Mouse (Mus musculus): ENCODE data around the gene Sprr2j-ps. TPM values are rescaled to one million over a fixed set of nuclear protein-coding genes. Genes with fewer than 3 reads are reported as not detected.

The Sprr2j-ps gene
- total RNA-seq, 1 experiment = not detected

DNA sequence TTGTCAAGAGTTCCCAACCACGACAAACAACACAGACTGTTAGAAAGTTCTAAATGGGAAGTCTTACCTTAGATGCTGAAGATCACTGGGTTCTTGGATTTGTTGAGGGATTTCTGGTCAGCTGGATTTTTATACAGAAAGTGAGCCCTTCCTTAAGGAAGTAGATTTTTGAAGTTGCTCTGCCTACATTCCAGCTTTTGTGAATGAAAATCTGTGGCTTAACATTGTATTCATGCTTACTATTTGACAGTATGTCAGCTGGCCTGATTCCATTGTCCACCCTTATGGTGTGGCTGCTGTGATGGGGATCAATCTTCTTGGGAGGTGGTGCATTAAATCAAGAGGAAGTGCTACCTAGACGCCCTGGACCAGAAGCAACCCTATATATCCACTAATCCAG, 40.7 kb downstream of the Sprr2j-ps start, which contains the start of gene Sprr3:
Gene Sprr3 (minus strand): TSS at position 101 of the 400 bp plus-strand sequence.
- in situ Hi-C loops (cut with MboI; ENCODE audit: low sequenced_read_pairs in 2 of 2, unreplicated experiment in 2 of 2) = no loop called here

DNA sequence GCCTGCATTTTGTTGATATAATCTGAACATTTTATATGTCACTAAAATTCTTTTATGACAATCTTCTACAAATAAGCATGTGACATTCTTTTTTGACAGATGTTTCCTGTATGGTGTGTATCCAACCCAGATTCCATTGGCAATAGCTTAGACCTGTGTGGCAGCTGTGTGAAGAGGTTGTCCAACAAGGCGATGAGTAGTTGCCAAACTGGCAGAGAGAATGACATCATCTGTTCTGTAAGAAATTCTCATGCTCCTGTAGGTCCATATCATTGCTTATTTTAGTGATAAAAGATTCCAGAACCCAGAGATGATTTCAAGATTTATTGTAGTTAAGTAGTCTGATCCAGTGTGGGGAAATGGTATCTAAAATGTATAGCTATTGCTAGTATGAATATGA, 48.7 kb downstream of the Sprr2j-ps start:
- Histone ChIP-seq H3K9me3 (ENCODE audit: control insufficient read depth, insufficient read depth, low read depth, low read length) (no peaks in the 10 kb centered on the region), H3K36me3 (ENCODE audit: control insufficient read depth, insufficient read depth, low read length, poor library complexity, severe bottlenecking) (no peaks in the 10 kb centered on the region), H3K4me3 (ENCODE audit: insufficient read depth in 1 of 2, low read depth in 1 of 2, low read length in 2 of 2, poor library complexity in 1 of 2, severe bottlenecking in 1 of 2) (no peak overlapping the region), H3K27ac (ENCODE audit: insufficient read depth, low read depth, low read length, poor library complexity, severe bottlenecking) (no peak overlapping the region), H3K9ac (ENCODE audit: insufficient read depth, low read depth, low read length, poor library complexity, severe bottlenecking) (no peak overlapping the region), H3K4me1 (ENCODE audit: control insufficient read depth in 2 of 2, insufficient read depth in 2 of 2, low read length in 2 of 2, poor library complexity in 1 of 2) (no peaks in the 10 kb centered on the region)
- TF ChIP-seq CHD2 (IDR thresholded peaks at IDR 0.05; ENCODE audit: low read depth, low read length) (no peak), ZC3H11A (IDR thresholded peaks at IDR 0.05; ENCODE audit: borderline replicate concordance, low read depth, low read length) (no peak), ZNF384 (IDR thresholded peaks at IDR 0.05; ENCODE audit: low read depth, low read length) (no peak), MAFK (IDR thresholded peaks at IDR 0.05; ENCODE audit: insufficient read depth, low read depth, low read length) (no peak), HCFC1 (IDR thresholded peaks at IDR 0.05; ENCODE audit: borderline replicate concordance, insufficient read depth, low read length) (no peak)
- in situ Hi-C loops (cut with MboI; ENCODE audit: low sequenced_read_pairs in 2 of 2, unreplicated experiment in 2 of 2) = no loop called here
- no peak for DNase-seq (ENCODE audit: low read depth, low spot score)

More for the DNA sequence above, 40.7 kb downstream of the Sprr2j-ps start, which contains the start of gene Sprr3:
- no peaks in the 10 kb centered on the region for H3K36me3 ChIP-seq (ENCODE audit: control insufficient read depth, insufficient read depth, low read length, poor library complexity, severe bottlenecking)
- H3K9me3 ChIP-seq (ENCODE audit: control insufficient read depth, insufficient read depth, low read depth, low read length) = no peaks in the 10 kb centered on the region
- H3K4me3 ChIP-seq (ENCODE audit: insufficient read depth in 1 of 2, low read depth in 1 of 2, low read length in 2 of 2, poor library complexity in 1 of 2, severe bottlenecking in 1 of 2) = no peak within 1 kb of the TSS
- TF ChIP-seq ZC3H11A (IDR thresholded peaks at IDR 0.05; ENCODE audit: borderline replicate concordance, low read depth, low read length) (no peak), CHD2 (IDR thresholded peaks at IDR 0.05; ENCODE audit: low read depth, low read length) (no peak)
- DNase-seq (ENCODE audit: low read depth, low spot score) = no peak
- no peaks in the 10 kb centered on the region for H3K4me1 ChIP-seq (ENCODE audit: control insufficient read depth in 2 of 2, insufficient read depth in 2 of 2, low read length in 2 of 2, poor library complexity in 1 of 2)
- H3K27ac ChIP-seq (ENCODE audit: insufficient read depth, low read depth, low read length, poor library complexity, severe bottlenecking) = no peak within 1 kb of the TSS
- no peak within 1 kb of the TSS for H3K9ac ChIP-seq (ENCODE audit: insufficient read depth, low read depth, low read length, poor library complexity, severe bottlenecking)

DNA sequence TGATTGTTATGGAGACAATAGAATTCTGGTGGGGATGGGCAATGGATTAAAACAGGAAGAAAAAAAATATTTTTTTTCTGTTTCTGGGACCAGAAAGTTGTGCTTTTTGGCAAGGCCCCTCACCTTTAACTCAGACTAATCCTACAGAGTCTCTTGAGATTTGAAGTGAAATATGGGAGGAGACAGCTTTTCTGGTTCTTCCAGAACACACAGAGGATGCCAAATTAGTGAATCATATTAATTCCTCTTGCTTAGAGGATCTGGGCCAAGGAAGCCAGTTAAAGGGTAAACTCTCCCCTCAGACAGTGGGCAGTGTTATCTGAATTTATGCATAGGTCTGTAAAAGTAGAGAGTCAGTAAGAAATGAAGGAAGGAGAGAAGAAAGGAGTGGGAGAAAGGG, 49.5 kb downstream of the Sprr2j-ps start:
- no peak overlapping the region for H3K9ac ChIP-seq (ENCODE audit: insufficient read depth, low read depth, low read length, poor library complexity, severe bottlenecking)
- no peaks in the 10 kb centered on the region for H3K9me3 ChIP-seq (ENCODE audit: control insufficient read depth, insufficient read depth, low read depth, low read length)
- H3K4me3 ChIP-seq (ENCODE audit: insufficient read depth in 1 of 2, low read depth in 1 of 2, low read length in 2 of 2, poor library complexity in 1 of 2, severe bottlenecking in 1 of 2) = no peak overlapping the region
- H3K27ac ChIP-seq (ENCODE audit: insufficient read depth, low read depth, low read length, poor library complexity, severe bottlenecking) = no peak overlapping the region
- no peaks in the 10 kb centered on the region for H3K4me1 ChIP-seq (ENCODE audit: control insufficient read depth in 2 of 2, insufficient read depth in 2 of 2, low read length in 2 of 2, poor library complexity in 1 of 2)
- in situ Hi-C loops (cut with MboI; ENCODE audit: low sequenced_read_pairs in 2 of 2, unreplicated experiment in 2 of 2) = no loop called here
- TF ChIP-seq CHD2 (IDR thresholded peaks at IDR 0.05; ENCODE audit: low read depth, low read length) = no peak
- no peak for TF ChIP-seq HCFC1 (IDR thresholded peaks at IDR 0.05; ENCODE audit: borderline replicate concordance, insufficient read depth, low read length)
- TF ChIP-seq ZNF384 (IDR thresholded peaks at IDR 0.05; ENCODE audit: low read depth, low read length) = no peak
- no peak for TF ChIP-seq ZC3H11A (IDR thresholded peaks at IDR 0.05; ENCODE audit: borderline replicate concordance, low read depth, low read length)
- no peak for TF ChIP-seq MAFK (IDR thresholded peaks at IDR 0.05; ENCODE audit: insufficient read depth, low read depth, low read length)
- DNase-seq (ENCODE audit: low read depth, low spot score) = no peak
- no peaks in the 10 kb centered on the region for H3K36me3 ChIP-seq (ENCODE audit: control insufficient read depth, insufficient read depth, low read length, poor library complexity, severe bottlenecking)

Other genes starting within 250 kb of the Sprr2j-ps start
- gene Sprr2a1, start 202.3 kb upstream of the Sprr2j-ps start, total RNA-seq (2012; rRNA removed) = not detected in 2 replicates
- gene Sprr2a2, start 202.2 kb upstream of the Sprr2j-ps start, total RNA-seq (2012; rRNA removed) = 0.48 and 2.7 TPM in 2 replicates
- not detected in 2 replicates for gene Sprr2a3, start 132.7 kb upstream of the Sprr2j-ps start, total RNA-seq (2012; rRNA removed)
- gene Sprr2b, start 101.5 kb upstream of the Sprr2j-ps start, total RNA-seq (2012; rRNA removed) = not detected in 2 replicates
- gene Sprr2d, start 78.9 kb upstream of the Sprr2j-ps start, total RNA-seq (2012; rRNA removed) = not detected in 2 replicates
- gene Sprr2e, start 65.9 kb upstream of the Sprr2j-ps start, total RNA-seq (2012; rRNA removed) = not detected in 2 replicates
- not detected in 2 replicates for gene Sprr2f, start 52.9 kb upstream of the Sprr2j-ps start, total RNA-seq (2012; rRNA removed)
- not detected in 2 replicates for gene Sprr2h, start 32.4 kb upstream of the Sprr2j-ps start, total RNA-seq (2012; rRNA removed)
- gene Sprr2i, start 10.1 kb upstream of the Sprr2j-ps start, total RNA-seq (2012; rRNA removed) = not detected in 2 replicates
- 8.2 and 16.7 TPM in 2 replicates for gene Gm9774, start 11.3 kb downstream of the Sprr2j-ps start, total RNA-seq (2012; rRNA removed)
- gene Sprr2k, start 14.5 kb downstream of the Sprr2j-ps start, total RNA-seq (2012; rRNA removed) = 1.7 TPM in 1 of 2 replicates, not detected in the other
- gene Sprr1b, start 20.7 kb downstream of the Sprr2j-ps start, total RNA-seq (2012; rRNA removed) = not detected in 2 replicates
- not detected in 2 replicates for gene Sprr3, start 40.6 kb downstream of the Sprr2j-ps start, total RNA-seq (2012; rRNA removed)
- gene Sprr1a, start 67.8 kb downstream of the Sprr2j-ps start, total RNA-seq (2012; rRNA removed) = 0.32 TPM in 1 of 2 replicates, not detected in the other
- gene Sprr4, start 82.4 kb downstream of the Sprr2j-ps start, total RNA-seq (2012; rRNA removed) = not detected in 2 replicates
- not detected in 2 replicates for gene 2310046K23Rik, start 116.4 kb downstream of the Sprr2j-ps start, total RNA-seq (2012; rRNA removed)
- 0.21 and 0.45 TPM in 2 replicates for gene Ivl, start 155.7 kb downstream of the Sprr2j-ps start, total RNA-seq (2012; rRNA removed)
- not detected in 2 replicates for gene Smcp, start 170.9 kb downstream of the Sprr2j-ps start, total RNA-seq (2012; rRNA removed)
- not detected in 2 replicates for gene 2210017I01Rik, start 189.4 kb downstream of the Sprr2j-ps start, total RNA-seq (2012; rRNA removed)
- gene Lce6a, start 203.6 kb downstream of the Sprr2j-ps start, total RNA-seq (2012; rRNA removed) = not detected in 2 replicates
- not detected in 2 replicates for gene Lce1a1, start 230.2 kb downstream of the Sprr2j-ps start, total RNA-seq (2012; rRNA removed)
- not detected in 2 replicates for gene Lce1b, start 238.8 kb downstream of the Sprr2j-ps start, total RNA-seq (2012; rRNA removed)